Mouse (Mus musculus): ENCODE results near the gene Nup210l.

The Nup210l gene

GRCm38 (mm10) chr3:90146651-90147050 lies 42.7 kb downstream of the Nup210l start:
- intact Hi-C loops (cut with DNase I): no loop called here

- intact Hi-C loops (cut with DNase I): no loop called here
Observed at GRCm38 (mm10) chr3:90151086-90151740, 47.3 kb downstream of the Nup210l start.

- intact Hi-C loops (cut with DNase I): no loop called here
Observed at GRCm38 (mm10) chr3:90155996-90156395, 52.1 kb downstream of the Nup210l start.

- intact Hi-C loops (cut with DNase I): no loop called here
Observed at GRCm38 (mm10) chr3:90159757-90160156, 55.8 kb downstream of the Nup210l start.

GRCm38 (mm10) chr3:90161541-90161940 lies 57.6 kb downstream of the Nup210l start:
- intact Hi-C loops (cut with DNase I): no loop called here

GRCm38 (mm10) chr3:90179566-90179965 lies 75.6 kb downstream of the Nup210l start:
- intact Hi-C loops (cut with DNase I): no loop called here

- intact Hi-C loops (cut with DNase I): no loop called here
Observed at GRCm38 (mm10) chr3:90183581-90183980, 79.6 kb downstream of the Nup210l start.

GRCm38 (mm10) chr3:90190859-90191510 lies 87.1 kb downstream of the Nup210l start:
- intact Hi-C loops (cut with DNase I): no loop called here

GRCm38 (mm10) chr3:90194759-90195158 lies 90.8 kb downstream of the Nup210l start:
- intact Hi-C loops (cut with DNase I): no loop called here

GRCm38 (mm10) chr3:90195644-90196043 lies 91.7 kb downstream of the Nup210l start:
- intact Hi-C loops (cut with DNase I): no loop called here

GRCm38 (mm10) chr3:90197548-90197947 lies 93.6 kb downstream of the Nup210l start:
- intact Hi-C loops (cut with DNase I): no loop called here

GRCm38 (mm10) chr3:90202884-90203283 lies 99.0 kb downstream of the Nup210l start:
- intact Hi-C loops (cut with DNase I): loop anchor here (10.0 kb wide), 1 partner anchor 68 kb away; no protein-coding TSS in a partner anchor

- intact Hi-C loops (cut with DNase I): loop anchor here (10.0 kb wide), 1 partner anchor 69 kb away; no protein-coding TSS in a partner anchor
Observed at GRCm38 (mm10) chr3:90203619-90204018, 99.7 kb downstream of the Nup210l start.

GRCm38 (mm10) chr3:90204582-90204981 lies 100.7 kb downstream of the Nup210l start:
- intact Hi-C loops (cut with DNase I): loop anchor here (10.0 kb wide), 1 partner anchor 70 kb away; no protein-coding TSS in a partner anchor

GRCm38 (mm10) chr3:90208662-90209061 lies 104.7 kb downstream of the Nup210l start:
- intact Hi-C loops (cut with DNase I): loop anchor here (10.0 kb wide), 1 partner anchor 74 kb away; no protein-coding TSS in a partner anchor

GRCm38 (mm10) chr3:90209908-90210566 lies 106.1 kb downstream of the Nup210l start:
- intact Hi-C loops (cut with DNase I): loop anchor here (10.0 kb wide), 1 partner anchor 75 kb away; no protein-coding TSS in a partner anchor

GRCm38 (mm10) chr3:90211475-90212398 lies 107.8 kb downstream of the Nup210l start:
- intact Hi-C loops (cut with DNase I): no loop called here

- intact Hi-C loops (cut with DNase I): no loop called here
Observed at GRCm38 (mm10) chr3:90212723-90213122, 108.8 kb downstream of the Nup210l start.

- intact Hi-C loops (cut with DNase I): no loop called here
Observed at GRCm38 (mm10) chr3:90213377-90213866, 109.5 kb downstream of the Nup210l start, which contains the start of the genes Rps27 and Rab13. TSS of gene Rps27 (minus strand) at chr3:90213651. TSS of gene Rab13 (plus strand) at chr3:90213695.

- intact Hi-C loops (cut with DNase I): no loop called here
Observed at GRCm38 (mm10) chr3:90213956-90214684, 110.2 kb downstream of the Nup210l start.
